Mouse (Mus musculus): ENCODE results near the gene Serpinb6b. TPM values are rescaled to one million over a fixed set of nuclear protein-coding genes. Genes with fewer than 3 reads are reported as not detected.
"Not testable (repeated sequence)": the region's sequence is repeated elsewhere in the genome, so short reads cannot be mapped to it uniquely, and the experiment has no call there.

The Serpinb6b gene
- polyA plus RNA-seq (2015; fragmentation: Nextera tagmentation; extraction: Ambion mirVana) = 0.61 and 0.86 TPM in 2 replicates

DNA sequence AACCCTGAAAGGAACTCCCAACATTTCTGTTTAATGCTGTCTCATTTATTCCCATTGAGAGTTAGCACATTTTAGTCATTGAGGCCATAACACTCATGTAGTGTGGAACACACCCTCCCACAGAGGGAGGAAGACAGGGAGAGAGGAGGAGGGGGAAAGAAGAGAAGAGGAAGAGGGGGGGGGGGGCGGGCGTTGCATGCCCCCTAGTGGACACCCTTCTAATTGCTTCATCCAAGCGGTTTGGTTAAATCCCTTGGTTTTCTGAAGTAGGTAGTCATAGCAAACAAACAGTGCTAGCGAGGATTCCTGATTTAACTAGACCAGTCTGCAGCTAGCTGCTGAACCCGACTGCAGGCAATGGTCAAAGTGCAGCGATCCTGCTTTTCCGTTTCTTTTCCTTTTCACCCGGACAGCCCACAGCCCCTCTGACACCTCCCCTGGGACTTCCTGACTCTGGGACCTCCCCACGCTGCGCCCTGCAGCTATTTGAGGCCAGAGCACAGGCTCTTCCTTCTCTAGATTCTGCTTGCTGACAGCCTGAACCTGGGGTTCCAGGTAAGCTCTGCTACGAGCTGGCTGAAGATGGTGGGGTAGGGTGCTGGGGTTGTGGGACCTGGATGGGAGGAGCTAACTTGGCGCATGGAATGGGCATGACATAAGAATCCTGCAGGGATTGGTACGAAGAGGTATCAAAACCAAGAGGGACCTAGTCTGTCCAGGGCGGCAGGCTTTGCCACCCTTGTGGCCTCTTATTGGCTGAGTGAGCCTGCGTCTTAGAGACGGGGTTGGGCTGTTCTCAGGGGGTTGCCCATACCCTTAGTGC is at the start of gene Serpinb6b:
Gene Serpinb6b (plus strand): TSS at position 221 of the 823 bp plus-strand sequence.
- Histone ChIP-seq H3K4me3 (replicated peaks) (peak within 1 kb of the TSS; percentile 19), H3K36me3 (no peaks in the 10 kb centered on the region), H3K4me1 (replicated peaks) (0 out of 2 replicates have a peak, but pooled peaks cover 3% of the 10 kb centered on the region), H3K27ac (no peak within 1 kb of the TSS), H3K4me2 (replicated peaks) (peak within 1 kb of the TSS; percentile 40), H3K9me3 (no peaks in the 10 kb centered on the region), H3K27me3 (no peaks in the 10 kb centered on the region), H3K9ac (replicated peaks) (no peak within 1 kb of the TSS)
- peak; percentile 65; the same call in 1 of the 2 replicates for ATAC-seq
- WGBS = 45% methylated on average over 16 of the region's 16 CpGs

DNA sequence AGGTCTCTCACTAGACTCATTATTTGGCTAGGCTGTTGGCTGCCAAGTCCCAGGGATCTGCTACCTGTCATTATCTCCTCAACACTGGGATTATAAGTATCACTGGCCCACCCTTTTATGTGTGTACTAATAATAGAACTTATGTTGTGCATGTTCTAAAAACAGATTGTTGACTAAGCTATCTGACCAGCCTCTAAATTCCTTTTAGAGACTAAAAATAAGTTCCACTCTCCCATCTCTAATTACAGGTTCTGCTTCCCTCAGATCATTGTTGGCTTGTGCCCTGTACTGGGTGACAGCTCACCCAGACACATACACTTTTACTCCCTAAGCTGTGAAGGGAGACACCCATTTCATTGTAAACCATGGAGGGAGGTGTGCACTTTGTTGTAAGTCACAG is 42.4 kb upstream of the Serpinb6b start:
- Histone ChIP-seq H3K9me3 (no peaks in the 10 kb centered on the region), H3K9ac (replicated peaks) (no peak overlapping the region), H3K36me3 (no peaks in the 10 kb centered on the region), H3K4me3 (replicated peaks) (no peak overlapping the region), H3K4me1 (replicated peaks) (no peaks in the 10 kb centered on the region), H3K27ac (no peak overlapping the region), H3K4me2 (replicated peaks) (no peak overlapping the region), H3K27me3 (no peaks in the 10 kb centered on the region)
- ATAC-seq = no peak

DNA sequence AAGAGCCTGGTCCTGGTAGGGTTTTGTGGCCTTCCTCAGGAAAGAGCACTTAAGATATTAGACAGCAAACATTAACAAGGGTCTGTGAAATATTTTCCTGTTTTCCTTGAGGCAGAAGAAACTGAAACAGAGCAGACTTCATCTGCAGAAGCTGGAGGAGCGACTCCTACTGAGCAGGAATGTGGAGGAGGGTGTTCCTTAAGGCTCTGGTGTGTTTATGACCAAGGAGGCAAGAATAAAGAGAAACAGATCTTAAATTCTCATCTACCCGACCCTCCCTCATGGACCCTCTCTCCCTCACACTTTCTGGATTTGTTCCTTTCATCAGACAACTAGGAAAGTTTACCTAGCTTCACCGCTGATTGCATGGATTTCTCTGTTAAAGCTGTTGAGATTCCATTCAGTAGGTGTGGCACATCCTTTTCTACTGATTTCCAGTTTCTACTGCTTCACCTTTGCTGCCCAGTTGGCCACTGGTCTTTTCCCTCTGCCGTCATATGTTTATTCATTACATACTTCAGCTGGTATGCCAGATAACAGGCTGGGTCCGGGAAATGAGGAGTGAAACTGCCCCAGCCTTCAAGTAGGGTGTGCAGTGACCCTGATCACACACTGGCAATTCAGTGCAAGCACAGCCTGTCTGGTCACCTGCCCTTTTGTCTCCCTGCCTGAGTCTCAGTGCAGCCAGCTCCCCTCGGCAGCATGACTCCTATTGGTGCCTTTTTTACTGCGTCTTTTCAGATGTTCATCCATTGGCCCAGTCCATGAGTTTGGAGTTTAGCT is 40.2 kb upstream of the Serpinb6b start:
- no peak overlapping the region for H3K9ac ChIP-seq (replicated peaks)
- no peaks in the 10 kb centered on the region for H3K9me3 ChIP-seq
- no peaks in the 10 kb centered on the region for H3K27me3 ChIP-seq
- H3K36me3 ChIP-seq = no peaks in the 10 kb centered on the region
- no peak overlapping the region for H3K27ac ChIP-seq
- H3K4me2 ChIP-seq (replicated peaks) = no peak overlapping the region
- H3K4me1 ChIP-seq (replicated peaks) = no peaks in the 10 kb centered on the region
- ATAC-seq = no peak
- H3K4me3 ChIP-seq (replicated peaks) = no peak overlapping the region
- 62% methylated on average over 7 of the region's 7 CpGs for WGBS

DNA sequence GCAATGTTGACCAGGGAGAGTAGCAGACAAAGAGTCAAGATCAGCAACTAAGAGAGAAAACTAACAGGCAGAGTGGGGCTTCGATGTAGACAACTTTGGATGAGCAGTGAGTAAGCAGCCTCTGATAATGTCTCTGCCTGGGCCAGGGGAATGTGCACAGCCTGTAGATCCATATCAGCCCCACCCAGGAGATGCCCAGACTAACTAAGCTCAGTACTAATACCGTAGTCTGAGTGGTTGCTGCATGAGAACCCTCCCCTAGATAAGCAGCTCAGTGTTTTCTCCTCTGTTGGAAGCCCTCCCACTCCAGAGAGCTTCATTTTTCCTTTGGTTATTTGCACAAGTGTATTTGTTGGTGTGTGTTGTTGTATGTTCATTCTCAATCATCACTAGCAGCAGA is 38.3 kb upstream of the Serpinb6b start:
- whole genome bisulfite sequencing = 96% methylated on average over 2 of the region's 2 CpGs
- no peak for ATAC-seq

DNA sequence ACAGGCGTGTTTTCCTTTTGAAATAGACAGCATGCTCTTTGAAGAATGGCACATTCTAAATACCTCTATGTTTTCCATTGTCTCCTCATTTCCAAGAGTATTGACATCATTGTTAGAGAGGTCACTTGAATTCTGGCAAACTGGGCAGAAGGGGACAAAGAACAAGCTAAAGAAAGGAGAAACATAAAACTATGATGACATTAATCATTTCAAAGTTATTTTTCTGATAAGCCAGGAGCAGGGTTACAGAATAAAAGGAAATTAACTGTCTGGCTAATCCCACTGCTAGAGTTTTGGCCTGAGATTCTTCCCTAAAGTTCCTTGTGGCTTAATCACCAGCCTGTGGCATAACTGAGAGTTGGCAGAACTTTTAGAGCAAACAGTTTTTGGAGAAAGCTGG is 37.8 kb upstream of the Serpinb6b start:
- no peaks in the 10 kb centered on the region for H3K27me3 ChIP-seq
- H3K36me3 ChIP-seq = no peaks in the 10 kb centered on the region
- no peak overlapping the region for H3K27ac ChIP-seq
- no peak overlapping the region for H3K9ac ChIP-seq (replicated peaks)
- WGBS = 56% methylated on average over 1 of the region's 1 CpGs
- no peak overlapping the region for H3K4me3 ChIP-seq (replicated peaks)
- no peaks in the 10 kb centered on the region for H3K9me3 ChIP-seq
- H3K4me2 ChIP-seq (replicated peaks) = no peak overlapping the region
- ATAC-seq = no peak
- no peaks in the 10 kb centered on the region for H3K4me1 ChIP-seq (replicated peaks)

More for the DNA sequence above, 38.3 kb upstream of the Serpinb6b start:
- Histone ChIP-seq H3K4me3 (replicated peaks) (no peak overlapping the region), H3K4me2 (replicated peaks) (no peak overlapping the region), H3K9me3 (no peaks in the 10 kb centered on the region), H3K4me1 (replicated peaks) (no peaks in the 10 kb centered on the region), H3K36me3 (no peaks in the 10 kb centered on the region), H3K9ac (replicated peaks) (no peak overlapping the region), H3K27ac (no peak overlapping the region), H3K27me3 (no peaks in the 10 kb centered on the region)

DNA sequence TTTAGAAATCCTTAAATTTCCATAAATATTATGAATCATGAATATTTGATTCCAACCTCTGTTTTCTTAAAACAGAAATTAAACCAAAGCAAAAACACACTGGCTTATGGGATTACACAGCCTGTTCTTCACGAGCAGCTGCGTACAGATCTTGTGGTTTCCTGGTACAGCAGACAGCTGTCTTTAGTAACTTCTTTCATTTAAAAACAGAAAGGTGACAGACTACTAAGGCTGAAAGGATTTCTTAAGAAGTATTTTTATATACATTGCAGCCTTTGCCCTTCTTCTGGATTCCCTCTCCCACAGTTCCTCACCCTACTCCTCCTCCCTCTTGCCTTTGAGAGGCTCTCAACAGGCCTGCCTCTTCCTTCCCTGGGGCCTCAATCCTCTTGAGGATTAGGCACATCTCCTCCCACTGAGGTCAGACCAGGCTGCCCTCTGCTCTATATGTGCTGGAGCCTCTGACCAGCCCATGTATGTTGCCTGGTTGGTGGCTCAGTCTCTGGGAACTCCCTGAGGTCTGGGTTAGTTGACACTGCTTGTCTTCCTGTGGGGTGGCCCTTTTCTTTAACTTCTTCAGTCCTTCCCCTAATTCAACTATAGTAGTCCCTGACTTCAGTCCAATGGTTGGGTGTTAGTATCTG is 35.8 kb upstream of the Serpinb6b start:
- Histone ChIP-seq H3K9me3 (no peaks in the 10 kb centered on the region), H3K27me3 (no peaks in the 10 kb centered on the region), H3K36me3 (no peaks in the 10 kb centered on the region), H3K4me3 (replicated peaks) (no peak overlapping the region), H3K4me2 (replicated peaks) (no peak overlapping the region), H3K9ac (replicated peaks) (no peak overlapping the region), H3K27ac (no peak overlapping the region), H3K4me1 (replicated peaks) (no peaks in the 10 kb centered on the region)
- WGBS = 71% methylated on average over 2 of the region's 2 CpGs
- ATAC-seq = no peak

- H3K27me3 ChIP-seq = no peaks in the 10 kb centered on the region
- no peak overlapping the region for H3K27ac ChIP-seq
- no peaks in the 10 kb centered on the region for H3K36me3 ChIP-seq
- no peak overlapping the region for H3K9ac ChIP-seq (replicated peaks)
- WGBS = 44% methylated on average over 1 of the region's 1 CpGs
- no peak for ATAC-seq
- no peaks in the 10 kb centered on the region for H3K4me1 ChIP-seq (replicated peaks)
- no peak overlapping the region for H3K4me2 ChIP-seq (replicated peaks)
- no peaks in the 10 kb centered on the region for H3K9me3 ChIP-seq
- H3K4me3 ChIP-seq (replicated peaks) = no peak overlapping the region
These were observed 30.2 kb upstream of the Serpinb6b start for GRCm38 (mm10) chr13:32934706-32935381.

- H3K36me3 ChIP-seq; H3K27ac ChIP-seq; H3K4me1 ChIP-seq (replicated peaks); H3K9ac ChIP-seq (replicated peaks); H3K27me3 ChIP-seq; ATAC-seq; H3K4me3 ChIP-seq (replicated peaks); H3K4me2 ChIP-seq (replicated peaks); H3K9me3 ChIP-seq: not testable (repeated sequence)
- 85% methylated on average over 4 of the region's 4 CpGs for WGBS
These were observed 26.7 kb upstream of the Serpinb6b start for GRCm38 (mm10) chr13:32938275-32938674.

- 76% methylated on average over 3 of the region's 3 CpGs for WGBS
- not testable (repeated sequence) for H3K27me3 ChIP-seq; H3K4me1 ChIP-seq (replicated peaks); H3K9ac ChIP-seq (replicated peaks); H3K4me3 ChIP-seq (replicated peaks); ATAC-seq; H3K27ac ChIP-seq; H3K9me3 ChIP-seq; H3K36me3 ChIP-seq; H3K4me2 ChIP-seq (replicated peaks)
These were observed 25.8 kb upstream of the Serpinb6b start for GRCm38 (mm10) chr13:32939191-32939590.

GRCm38 (mm10) chr13:32956537-32956936 is 8.5 kb upstream of the Serpinb6b start:
- Histone ChIP-seq H3K4me1 (replicated peaks) (no peaks in the 10 kb centered on the region), H3K9ac (replicated peaks) (no peak overlapping the region), H3K36me3 (no peaks in the 10 kb centered on the region), H3K27ac (no peak overlapping the region), H3K9me3 (no peaks in the 10 kb centered on the region), H3K4me2 (replicated peaks) (no peak overlapping the region), H3K4me3 (replicated peaks) (no peak overlapping the region), H3K27me3 (no peaks in the 10 kb centered on the region)
- WGBS = 68% methylated on average over 4 of the region's 4 CpGs
- ATAC-seq = no peak

GRCm38 (mm10) chr13:32957917-32958316 is 7.1 kb upstream of the Serpinb6b start:
- Histone ChIP-seq H3K27ac (no peak overlapping the region), H3K27me3 (no peaks in the 10 kb centered on the region), H3K9me3 (no peaks in the 10 kb centered on the region), H3K4me2 (replicated peaks) (no peak overlapping the region), H3K4me1 (replicated peaks) (no peaks in the 10 kb centered on the region), H3K9ac (replicated peaks) (no peak overlapping the region), H3K4me3 (replicated peaks) (no peak overlapping the region), H3K36me3 (no peaks in the 10 kb centered on the region)
- no peak for ATAC-seq
- WGBS = 85% methylated on average over 4 of the region's 4 CpGs
